Mouse (Mus musculus) left cerebral cortex, adult 2 months (tissue): Measurements from ENCODE around the gene Xrcc4. TPM values are rescaled to one million over a fixed set of nuclear protein-coding genes. Genes with fewer than 3 reads are reported as not detected.
A peak's percentile ranks its signal among the peaks of the same experiment; 100 is the strongest.

Experiments
- DNase-seq, 2 experiments: peaks; one replicate each; pipeline ENCODE4 v3.0.0; 2021 to 2022; ENCODE audit warnings: low spot score in 2 of 2, mixed read lengths in 1 of 2; ENCODE audit errors: extremely low spot score in 1 of 2
- H3K27ac ChIP-seq: fragments of 200-600 bp; 2 replicates; pipeline ENCODE4 v1.8.1; 2022
- H3K4me3 ChIP-seq: fragments of 200-600 bp; 2 replicates; pipeline ENCODE4 v1.8.1; 2022
- CTCF ChIP-seq: fragments of 200-600 bp; IDR thresholded peaks from 2 replicates; pipeline ENCODE4 v1.8.1; 2022; ENCODE audit warnings: antibody characterized with exemption, mild to moderate bottlenecking, moderate library complexity
- intact Hi-C: fragments of 180-260 bp; cut with DNase I; formaldehyde crosslinking; loops from one replicate; pipeline ENCODE4 v1.15.1; 2025
- total RNA-seq, 2 experiments: library from RNA; stranded (reverse); gene quantifications; 2 replicates each; pipeline ENCODE4 v1.2.3; 2021

The Xrcc4 gene
- total RNA-seq, 2 experiments from 2014 or later: 11.6 to 16.8 TPM

GRCm38 (mm10) chr13:89741766-89742685 is 347.4 kb downstream of the Xrcc4 start, which contains the start of gene Vcan:
Gene Vcan, minus strand, starts transcription at chr13:89742509.
- Histone ChIP-seq H3K27ac (no peak within 1 kb of the TSS), H3K4me3 (peak within 1 kb of the TSS; percentile 73)
- peak; percentile 31 to 41 for DNase-seq
- no peak for TF ChIP-seq CTCF
- intact Hi-C loops: no loop called here

GRCm38 (mm10) chr13:89741116-89741551 is 348.3 kb downstream of the Xrcc4 start:
- intact Hi-C loops: no loop called here
- no peak for TF ChIP-seq CTCF
- peak in 1 of 2 experiments; percentile 14 for DNase-seq
- H3K4me3 ChIP-seq: peak overlapping the region; percentile 73
- no peak overlapping the region for H3K27ac ChIP-seq

GRCm38 (mm10) chr13:89740243-89741115 is 348.9 kb downstream of the Xrcc4 start:
- DNase-seq: peak; percentile 57 to 66
- H3K27ac ChIP-seq: peak overlapping the region; percentile 45; the same call in 1 of the 2 replicates
- TF ChIP-seq CTCF: peak; percentile 64
- intact Hi-C loops: no loop called here
- peak overlapping the region; percentile 73 for H3K4me3 ChIP-seq

DNA sequence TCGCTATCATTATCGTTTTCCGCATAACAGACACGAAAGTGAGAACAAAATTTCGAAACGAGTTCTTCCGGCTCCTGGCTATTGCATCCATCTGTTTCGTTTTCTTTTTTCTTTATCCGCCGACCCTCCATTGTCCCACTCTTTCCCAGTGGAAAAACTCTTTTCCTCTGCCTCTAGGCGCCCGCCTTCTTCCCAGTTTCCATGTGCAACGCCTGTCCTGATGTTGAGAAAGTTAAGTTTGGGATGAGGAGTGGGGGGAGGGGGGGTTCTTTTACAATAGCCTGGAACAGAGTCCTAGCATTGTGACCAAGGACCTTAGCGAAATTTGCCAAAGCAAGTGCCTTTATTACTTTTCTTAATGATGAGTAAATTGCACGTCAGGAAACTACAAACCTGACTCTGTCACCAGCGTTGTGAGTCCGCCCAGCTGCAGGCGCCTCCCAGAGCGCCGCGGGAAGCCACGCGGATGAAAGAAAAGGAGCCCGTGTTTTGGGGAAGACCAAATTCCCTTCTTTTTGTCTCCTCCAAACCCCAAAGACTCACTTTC is 349.6 kb downstream of the Xrcc4 start:
- TF ChIP-seq CTCF: no peak
- DNase-seq: no peak
- intact Hi-C loops: loop anchor here (2.0 to 5.0 kb wide), 2 partner anchors 349 to 1103 kb away; partner anchors contain the start of genes Tmem167 and Xrcc4
- Histone ChIP-seq H3K4me3 (peak overlapping the region; percentile 73), H3K27ac (peak overlapping the region; percentile 45; the same call in 1 of the 2 replicates)

DNA sequence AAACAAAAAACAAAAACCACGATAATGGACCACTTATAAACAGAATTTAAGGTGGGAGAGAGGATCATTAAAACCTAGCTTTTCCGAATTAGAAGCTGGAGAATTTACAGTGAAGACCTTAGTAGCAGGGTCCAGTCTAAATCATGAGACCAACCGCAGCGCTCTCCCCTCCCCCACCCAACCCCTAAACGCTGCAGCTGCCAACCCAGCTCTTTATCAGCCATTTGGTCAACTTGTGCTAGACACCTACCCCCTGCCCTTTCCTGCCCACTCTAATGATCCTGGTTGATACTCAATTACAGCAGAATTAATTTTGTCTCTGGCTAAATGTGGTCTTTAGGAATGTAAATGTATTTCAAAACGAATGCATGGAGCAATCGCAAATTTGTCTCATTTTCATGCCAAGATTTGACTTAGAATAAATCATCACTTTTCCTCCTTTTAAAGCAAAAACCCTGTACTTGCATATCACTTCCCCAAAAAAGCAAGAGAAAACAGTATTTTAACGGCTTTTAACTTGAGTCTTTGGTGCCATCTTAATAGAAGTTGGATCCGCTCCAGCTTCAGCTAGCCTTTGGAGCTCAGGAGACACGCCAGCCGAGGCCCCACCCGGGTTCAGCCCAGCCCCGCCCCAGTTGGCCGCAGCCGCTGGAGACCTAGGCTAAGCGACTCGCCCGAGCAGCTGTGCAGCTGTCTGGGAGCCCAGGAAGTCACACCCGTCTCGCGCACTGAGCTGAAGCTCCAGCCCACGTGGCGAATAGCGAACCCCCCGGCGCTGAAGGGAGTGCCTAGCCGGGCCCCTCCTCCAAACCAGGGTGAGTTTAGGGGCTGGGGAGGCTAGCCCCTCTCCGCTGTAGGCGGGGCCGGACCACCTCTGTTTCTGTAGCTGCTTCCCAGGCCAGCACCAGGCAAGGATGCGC is 350.4 kb downstream of the Xrcc4 start:
- no peak for TF ChIP-seq CTCF
- H3K4me3 ChIP-seq: peak overlapping the region; percentile 73
- intact Hi-C loops: loop anchor here (2.0 to 5.0 kb wide), 2 partner anchors 350 to 1103 kb away; partner anchors contain the start of genes Tmem167 and Xrcc4
- peak overlapping the region; percentile 1; the same call in 1 of the 2 replicates for H3K27ac ChIP-seq
- DNase-seq: peak; percentile 43 to 56

DNA sequence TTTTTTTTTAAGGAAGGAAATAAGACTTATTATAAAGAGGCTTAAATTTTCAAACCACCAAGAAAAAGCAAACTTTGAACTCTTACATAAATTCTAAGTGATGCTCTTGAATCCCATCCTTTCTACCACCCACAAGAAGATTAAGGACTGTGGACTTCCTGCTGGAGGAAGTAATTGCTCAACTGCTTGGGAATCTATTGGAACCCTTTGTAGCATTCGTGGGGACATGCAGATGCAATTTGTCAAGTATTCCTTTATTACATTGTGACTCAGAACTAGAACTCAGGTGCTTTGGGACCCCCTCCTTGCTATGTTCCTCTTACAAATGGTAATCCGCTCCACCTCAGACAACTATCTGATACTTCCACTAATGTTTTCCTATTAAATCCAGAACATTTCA is 351.1 kb downstream of the Xrcc4 start:
- Histone ChIP-seq H3K27ac (no peak overlapping the region), H3K4me3 (no peak overlapping the region)
- intact Hi-C loops: loop anchor here (2.0 to 5.0 kb wide), 2 partner anchors 351 to 1104 kb away; partner anchors contain the start of genes Tmem167 and Xrcc4
- no peak for DNase-seq
- TF ChIP-seq CTCF: no peak

DNA sequence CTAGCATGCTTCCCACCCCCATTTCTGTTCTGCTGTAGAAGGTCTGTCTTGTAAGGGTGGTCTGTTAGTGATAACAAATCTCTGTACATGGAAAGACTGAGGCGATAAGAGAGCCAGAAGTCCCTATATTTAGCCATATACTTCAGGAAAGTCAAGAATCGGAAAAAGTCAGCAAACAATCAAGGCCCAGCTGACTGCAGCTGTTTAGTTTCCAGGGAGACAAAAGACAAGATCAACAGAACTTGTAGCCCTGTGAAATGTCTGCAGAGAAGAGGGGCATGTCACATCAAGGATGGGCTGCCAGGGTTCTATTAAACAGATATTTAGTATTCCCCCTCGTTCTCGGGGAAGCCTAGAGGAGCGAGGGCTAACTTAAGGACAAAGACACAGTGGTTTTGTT is 354.3 kb downstream of the Xrcc4 start:
- no peak for TF ChIP-seq CTCF
- no peak overlapping the region for H3K27ac ChIP-seq

DNA sequence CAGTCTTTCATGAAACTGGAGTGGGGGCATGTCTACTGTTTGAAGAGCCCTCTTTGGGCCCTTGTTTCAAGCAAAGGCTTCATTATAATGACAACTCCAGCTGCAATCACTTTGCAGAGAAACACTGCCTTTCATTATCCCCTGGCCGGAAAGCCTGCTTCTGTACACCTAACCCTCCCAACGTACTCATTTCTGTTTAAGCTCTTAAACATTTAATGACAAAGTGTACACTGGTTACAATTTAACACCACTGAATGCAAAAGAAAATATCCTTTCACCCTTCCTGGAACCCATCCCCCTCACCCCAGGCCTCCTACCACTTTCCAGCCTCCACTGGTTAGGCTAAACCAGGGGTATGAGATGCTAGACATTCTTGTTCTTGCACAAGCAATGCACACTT is 362.9 kb downstream of the Xrcc4 start:
- no peak overlapping the region for H3K27ac ChIP-seq
- intact Hi-C loops: no loop called here
- DNase-seq: no peak
- H3K4me3 ChIP-seq: no peak overlapping the region
- TF ChIP-seq CTCF: no peak

More for the DNA sequence above, 354.3 kb downstream of the Xrcc4 start:
- DNase-seq: no peak
- no peak overlapping the region for H3K4me3 ChIP-seq
- intact Hi-C loops: loop anchor here (5.0 kb wide), 1 partner anchor 1107 kb away; no protein-coding TSS in a partner anchor

Other genes starting within 250 kb of the Xrcc4 start
- gene Tmem167, start 485 bp downstream of the Xrcc4 start, total RNA-seq: 10 to 100 TPM; 23.4 to 25.0 TPM